Mouse (Mus musculus): Measurements from ENCODE around the gene Sbk2.

DNA sequence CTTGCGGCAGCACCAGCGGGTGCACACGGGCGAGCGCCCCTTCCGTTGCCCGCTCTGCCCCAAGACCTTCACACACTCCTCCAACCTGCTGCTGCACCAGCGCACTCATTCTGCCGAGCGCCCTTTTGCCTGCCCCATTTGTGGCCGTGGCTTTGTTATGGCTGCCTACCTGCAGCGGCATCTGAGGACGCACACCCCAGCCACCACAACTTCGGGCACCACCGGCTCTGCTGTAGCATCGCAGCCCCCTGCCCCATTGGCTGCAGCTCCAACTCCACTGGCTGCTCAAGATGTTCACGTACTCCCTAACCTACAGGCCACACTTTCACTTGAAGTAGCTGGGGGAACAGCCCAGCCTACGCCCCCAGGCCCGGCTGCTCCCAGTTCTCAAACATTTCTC, 43.7 kb downstream of the Sbk2 start:
- TF ChIP-seq CTCF (IDR thresholded peaks at IDR 0.05; ENCODE audit: low read depth) (no peak), EP300 (optimal IDR thresholded peaks at IDR 0.05) (no peak)
